Mouse (Mus musculus): Measurements from ENCODE around the gene Mroh2a. TPM values are rescaled to one million over a fixed set of nuclear protein-coding genes. Genes with fewer than 3 reads are reported as not detected.

The Mroh2a gene
- polyA plus RNA-seq, 1 experiment from 2014 or later: 1.0 TPM

DNA sequence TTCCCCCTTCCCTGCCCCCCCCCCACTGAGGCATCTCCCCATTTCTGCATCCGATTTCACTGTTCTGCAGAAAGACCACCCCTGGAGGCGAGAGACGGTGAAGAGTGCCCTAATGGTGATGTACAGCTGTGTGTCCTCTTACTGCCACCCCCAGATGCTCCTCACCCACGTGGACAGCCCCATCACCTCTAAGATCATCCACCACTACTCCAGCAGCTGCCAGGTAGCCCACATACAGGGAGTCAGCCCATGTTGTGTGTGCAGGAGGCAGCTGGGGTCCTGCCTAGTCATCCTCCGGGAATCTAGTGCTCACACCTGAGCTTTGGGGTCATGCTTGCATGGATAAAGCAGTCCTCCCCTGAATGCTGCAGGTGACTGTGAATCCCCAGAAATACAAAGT lies 17.1 kb downstream of the Mroh2a start:
- Histone ChIP-seq H3K27ac (no peak overlapping the region), H3K36me3 (no peaks in the 10 kb centered on the region), H3K4me3 (no peak overlapping the region), H3K27me3 (no peaks in the 10 kb centered on the region), H3K9ac (no peak overlapping the region), H3K4me1 (no peaks in the 10 kb centered on the region), H3K9me3 (peaks cover 96% of the 10 kb centered on the region), H3K4me2 (replicated peaks) (no peak overlapping the region)
- ATAC-seq (ENCODE audit: low FRiP score, low read depth): no peak
- WGBS: 63% methylated on average over 5 of the region's 5 CpGs

- H3K4me3 ChIP-seq: no peak overlapping the region
- no peaks in the 10 kb centered on the region for H3K4me1 ChIP-seq
- H3K9ac ChIP-seq: no peak overlapping the region
- ATAC-seq (ENCODE audit: low FRiP score, low read depth): no peak
- peaks cover 96% of the 10 kb centered on the region for H3K9me3 ChIP-seq
- H3K27ac ChIP-seq: no peak overlapping the region
- 76% methylated on average over 6 of the region's 6 CpGs for WGBS
- no peaks in the 10 kb centered on the region for H3K36me3 ChIP-seq
- no peaks in the 10 kb centered on the region for H3K27me3 ChIP-seq
- no peak overlapping the region for H3K4me2 ChIP-seq (replicated peaks)
Observed at GRCm38 (mm10) chr1:88245881-88246280, 19.1 kb downstream of the Mroh2a start.

DNA sequence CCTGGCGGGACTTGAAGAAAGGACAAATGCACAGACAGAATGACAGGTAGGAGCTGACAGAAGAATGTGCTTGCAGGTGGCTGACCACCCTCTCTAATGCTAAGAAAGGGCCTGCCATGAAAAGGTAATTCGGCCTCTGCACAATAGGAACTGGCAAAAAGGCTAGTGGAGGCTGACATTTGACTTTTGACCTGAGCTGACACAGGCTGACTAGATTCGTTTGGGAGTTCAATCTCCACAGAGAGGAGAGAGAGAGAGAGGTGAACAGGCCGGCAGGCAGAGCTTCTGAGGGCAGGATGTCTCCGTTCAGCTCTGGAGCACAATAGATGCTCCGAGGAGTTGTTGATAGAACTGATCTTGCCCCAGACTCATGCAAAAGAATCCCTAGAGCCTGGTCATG lies 19.6 kb downstream of the Mroh2a start:
- Histone ChIP-seq H3K4me1 (no peaks in the 10 kb centered on the region), H3K27ac (no peak overlapping the region), H3K27me3 (no peaks in the 10 kb centered on the region), H3K4me3 (no peak overlapping the region), H3K36me3 (no peaks in the 10 kb centered on the region), H3K9me3 (peaks cover 96% of the 10 kb centered on the region), H3K4me2 (replicated peaks) (no peak overlapping the region), H3K9ac (no peak overlapping the region)
- WGBS: 44% methylated on average over 6 of the region's 6 CpGs
- no peak for ATAC-seq (ENCODE audit: low FRiP score, low read depth)

DNA sequence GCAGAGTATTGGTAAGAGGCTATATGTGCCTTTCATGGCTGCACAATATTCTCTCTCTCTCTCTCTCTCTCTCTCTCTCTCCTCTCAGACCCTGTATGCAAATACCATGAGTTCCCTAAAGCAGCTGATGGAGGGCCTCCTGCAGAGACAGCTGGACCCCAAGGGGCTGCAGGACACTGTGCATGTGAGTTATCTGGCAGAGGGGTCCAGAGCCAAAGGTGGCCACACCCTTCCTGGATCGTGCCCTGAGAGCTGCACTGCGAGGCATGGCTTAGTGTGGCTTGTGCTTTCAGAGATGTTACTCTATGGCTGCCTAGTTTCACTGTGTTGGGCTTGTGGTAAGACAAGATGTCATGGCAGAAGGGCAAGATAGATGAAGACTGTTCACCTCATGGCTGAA lies 20.9 kb downstream of the Mroh2a start:
- no peak for ATAC-seq (ENCODE audit: low FRiP score, low read depth)
- H3K4me1 ChIP-seq: no peaks in the 10 kb centered on the region
- H3K27ac ChIP-seq: no peak overlapping the region
- no peak overlapping the region for H3K4me3 ChIP-seq
- no peak overlapping the region for H3K4me2 ChIP-seq (replicated peaks)
- H3K9me3 ChIP-seq: peaks cover 94% of the 10 kb centered on the region
- no peak overlapping the region for H3K9ac ChIP-seq
- H3K36me3 ChIP-seq: no peaks in the 10 kb centered on the region
- 55% methylated on average over 2 of the region's 2 CpGs for WGBS
- H3K27me3 ChIP-seq: no peaks in the 10 kb centered on the region

DNA sequence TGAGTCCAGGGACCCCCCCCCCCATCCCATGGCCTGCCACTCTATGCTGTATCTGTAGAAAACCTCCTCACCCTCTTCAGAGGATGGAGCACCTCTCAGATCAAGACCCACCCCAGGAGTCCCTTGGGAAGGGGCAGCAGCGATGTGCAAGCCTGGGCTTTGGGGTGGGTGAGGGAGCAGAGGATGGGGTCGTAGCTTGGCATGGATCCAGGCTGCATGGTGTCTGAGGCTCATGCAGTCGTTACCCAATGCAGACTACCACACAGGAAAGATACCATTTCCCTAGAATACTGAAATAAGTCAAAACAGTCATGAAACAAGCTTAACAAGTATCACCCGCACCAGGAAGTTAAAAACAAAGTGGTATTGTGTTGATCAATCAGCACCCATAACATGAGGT lies 21.9 kb downstream of the Mroh2a start:
- ATAC-seq (ENCODE audit: low FRiP score, low read depth): no peak
- Histone ChIP-seq H3K4me3 (no peak overlapping the region), H3K4me2 (replicated peaks) (no peak overlapping the region), H3K36me3 (no peaks in the 10 kb centered on the region), H3K9ac (no peak overlapping the region), H3K9me3 (peaks cover 91% of the 10 kb centered on the region), H3K27ac (no peak overlapping the region), H3K4me1 (no peaks in the 10 kb centered on the region), H3K27me3 (no peaks in the 10 kb centered on the region)
- WGBS: 67% methylated on average over 4 of the region's 4 CpGs

DNA sequence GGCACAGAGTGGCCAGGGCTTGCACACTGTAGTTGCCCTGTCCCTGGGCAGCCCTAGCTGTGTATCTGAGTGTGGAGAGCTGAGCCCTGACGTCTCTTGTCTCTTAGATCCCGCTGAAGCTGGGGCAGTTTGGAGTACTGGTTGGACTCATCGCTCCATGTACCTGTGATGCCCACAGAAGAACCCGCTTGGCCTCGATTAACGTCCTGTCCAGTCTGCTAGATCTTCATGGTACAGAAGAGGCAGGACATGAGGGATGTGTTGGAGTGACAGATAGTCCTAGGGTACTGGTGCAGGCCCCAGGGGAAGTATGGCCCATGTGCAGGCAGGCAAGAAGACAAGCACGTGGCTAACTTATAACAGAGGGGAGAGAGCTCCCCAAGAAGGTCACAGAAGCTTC lies 22.8 kb downstream of the Mroh2a start:
- Histone ChIP-seq H3K36me3 (no peaks in the 10 kb centered on the region), H3K27me3 (no peaks in the 10 kb centered on the region), H3K4me1 (no peaks in the 10 kb centered on the region), H3K9me3 (peaks cover 87% of the 10 kb centered on the region), H3K4me3 (no peak overlapping the region), H3K27ac (no peak overlapping the region), H3K9ac (no peak overlapping the region), H3K4me2 (replicated peaks) (no peak overlapping the region)
- 75% methylated on average over 7 of the region's 7 CpGs for WGBS
- ATAC-seq (ENCODE audit: low FRiP score, low read depth): no peak

DNA sequence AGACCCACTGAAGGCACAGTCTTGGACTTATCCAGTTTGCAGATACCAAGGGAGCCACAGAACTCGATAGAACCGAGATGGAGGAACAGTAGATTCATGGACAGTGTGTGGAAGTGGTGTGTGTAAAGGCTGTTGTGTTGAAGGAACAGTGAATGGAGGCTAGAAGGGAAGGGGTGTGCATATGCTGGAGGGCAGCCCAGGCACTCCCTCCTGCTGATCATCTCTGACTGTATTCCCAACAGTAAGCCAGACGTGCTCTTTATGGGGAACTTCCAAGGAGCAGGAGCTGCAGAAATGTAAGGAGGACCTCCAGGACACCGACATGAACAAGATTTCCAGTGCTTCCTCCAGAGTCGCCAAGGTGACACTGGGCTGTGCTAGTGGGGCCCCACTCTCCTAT lies 23.2 kb downstream of the Mroh2a start:
- H3K4me3 ChIP-seq: no peak overlapping the region
- peaks cover 87% of the 10 kb centered on the region for H3K9me3 ChIP-seq
- H3K27me3 ChIP-seq: no peaks in the 10 kb centered on the region
- no peak overlapping the region for H3K27ac ChIP-seq
- 81% methylated on average over 5 of the region's 5 CpGs for WGBS
- no peak for ATAC-seq (ENCODE audit: low FRiP score, low read depth)
- no peak overlapping the region for H3K4me2 ChIP-seq (replicated peaks)
- H3K4me1 ChIP-seq: no peaks in the 10 kb centered on the region
- H3K36me3 ChIP-seq: no peaks in the 10 kb centered on the region
- H3K9ac ChIP-seq: no peak overlapping the region

GRCm38 (mm10) chr1:88253106-88253505 lies 26.3 kb downstream of the Mroh2a start:
- Histone ChIP-seq H3K36me3 (no peaks in the 10 kb centered on the region), H3K4me3 (no peak overlapping the region), H3K9me3 (peaks cover 86% of the 10 kb centered on the region), H3K4me1 (no peaks in the 10 kb centered on the region), H3K27me3 (no peaks in the 10 kb centered on the region), H3K27ac (no peak overlapping the region), H3K9ac (no peak overlapping the region), H3K4me2 (replicated peaks) (no peak overlapping the region)
- WGBS: 75% methylated on average over 8 of the region's 8 CpGs
- no peak for ATAC-seq (ENCODE audit: low FRiP score, low read depth)

DNA sequence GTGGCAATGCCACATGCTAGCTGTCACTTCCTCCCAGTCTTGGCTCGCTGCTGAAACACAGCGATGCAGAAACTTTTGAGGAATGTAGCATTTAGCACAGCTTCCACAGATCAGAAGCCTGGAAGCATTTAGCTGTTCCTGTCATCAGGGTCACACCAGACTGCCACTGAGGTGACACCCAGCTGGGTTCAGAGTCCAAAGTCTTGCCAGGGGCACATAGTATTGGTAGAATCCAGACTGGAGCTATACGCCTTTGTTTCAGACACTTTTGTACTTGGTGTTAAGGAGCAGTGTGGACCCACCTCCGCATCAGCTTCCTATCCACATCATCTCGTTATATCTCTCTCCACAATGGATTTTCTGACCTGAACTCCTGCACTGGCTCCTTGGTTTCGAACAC lies 26.8 kb downstream of the Mroh2a start:
- Histone ChIP-seq H3K27me3 (no peaks in the 10 kb centered on the region), H3K4me2 (replicated peaks) (no peak overlapping the region)
- ATAC-seq (ENCODE audit: low FRiP score, low read depth): no peak

GRCm38 (mm10) chr1:88254793-88255465 lies 28.1 kb downstream of the Mroh2a start:
- Histone ChIP-seq H3K27ac (no peak overlapping the region), H3K36me3 (peaks cover 8% of the 10 kb centered on the region), H3K4me3 (no peak overlapping the region), H3K9ac (no peak overlapping the region), H3K9me3 (peaks cover 77% of the 10 kb centered on the region), H3K4me2 (replicated peaks) (no peak overlapping the region), H3K27me3 (no peaks in the 10 kb centered on the region), H3K4me1 (no peaks in the 10 kb centered on the region)
- ATAC-seq (ENCODE audit: low FRiP score, low read depth): no peak
- WGBS: 87% methylated on average over 12 of the region's 12 CpGs

More for the DNA sequence above, 26.8 kb downstream of the Mroh2a start:
- Histone ChIP-seq H3K4me3 (no peak overlapping the region), H3K9me3 (peaks cover 85% of the 10 kb centered on the region), H3K27ac (no peak overlapping the region), H3K36me3 (no peaks in the 10 kb centered on the region), H3K4me1 (no peaks in the 10 kb centered on the region), H3K9ac (no peak overlapping the region)
- 68% methylated on average over 6 of the region's 6 CpGs for WGBS

GRCm38 (mm10) chr1:88255466-88255857 lies 28.7 kb downstream of the Mroh2a start:
- Histone ChIP-seq H3K4me2 (replicated peaks) (no peak overlapping the region), H3K9me3 (peaks cover 72% of the 10 kb centered on the region), H3K4me1 (no peaks in the 10 kb centered on the region), H3K36me3 (peaks cover 14% of the 10 kb centered on the region), H3K27ac (no peak overlapping the region), H3K9ac (no peak overlapping the region), H3K4me3 (no peak overlapping the region), H3K27me3 (no peaks in the 10 kb centered on the region)
- WGBS: 57% methylated on average over 2 of the region's 2 CpGs
- ATAC-seq (ENCODE audit: low FRiP score, low read depth): no peak

DNA sequence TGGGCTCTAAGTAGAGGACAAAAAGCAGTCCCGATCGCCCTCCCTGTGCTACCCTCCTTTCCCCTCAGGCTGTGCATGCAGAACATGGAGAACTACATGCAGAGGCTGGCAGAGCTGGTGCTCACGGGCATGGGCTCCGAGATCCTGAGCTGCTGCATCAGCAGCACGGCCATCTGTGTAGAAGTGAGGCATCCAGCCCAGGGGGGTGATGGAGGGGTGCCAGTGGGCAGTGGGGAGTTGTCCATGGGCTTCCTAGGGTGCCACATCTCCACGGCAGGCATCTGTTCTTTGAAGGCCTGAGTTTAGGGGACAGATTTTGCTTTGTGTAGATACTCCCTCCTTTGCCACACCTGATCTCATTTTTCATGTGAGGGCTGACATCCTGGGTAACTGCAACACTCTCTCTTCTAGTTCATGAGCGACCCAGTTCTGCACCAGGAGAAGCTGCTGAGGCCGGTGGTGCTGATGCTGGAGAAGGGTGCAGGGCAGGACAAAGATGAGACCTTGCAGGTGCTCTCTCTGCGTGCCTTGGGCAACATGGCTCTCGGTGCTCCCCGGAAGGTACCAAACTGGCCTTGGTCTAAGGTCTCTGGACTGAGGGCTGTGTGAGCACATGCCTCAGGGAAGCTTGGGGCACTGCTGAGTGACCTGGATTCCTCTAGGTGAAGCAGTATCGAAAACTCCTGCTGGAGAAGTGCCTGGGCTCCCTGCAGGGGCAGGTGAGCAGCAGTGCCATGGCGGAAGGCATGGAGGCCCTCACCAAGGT lies 29.4 kb downstream of the Mroh2a start:
- Histone ChIP-seq H3K36me3 (peaks cover 21% of the 10 kb centered on the region), H3K9ac (no peak overlapping the region), H3K27me3 (no peaks in the 10 kb centered on the region), H3K27ac (no peak overlapping the region), H3K4me1 (no peaks in the 10 kb centered on the region), H3K9me3 (peaks cover 71% of the 10 kb centered on the region), H3K4me3 (no peak overlapping the region), H3K4me2 (replicated peaks) (no peak overlapping the region)
- 77% methylated on average over 13 of the region's 13 CpGs for WGBS
- ATAC-seq (ENCODE audit: low FRiP score, low read depth): no peak
